Mouse (Mus musculus): Measurements from ENCODE around the gene Foxs1. TPM values are rescaled to one million over a fixed set of nuclear protein-coding genes. Genes with fewer than 3 reads are reported as not detected.

Foxs1 gene
- total and polyA plus RNA-seq, 2 experiments from 2014 or later = 2.8 to 5.0 TPM

DNA sequence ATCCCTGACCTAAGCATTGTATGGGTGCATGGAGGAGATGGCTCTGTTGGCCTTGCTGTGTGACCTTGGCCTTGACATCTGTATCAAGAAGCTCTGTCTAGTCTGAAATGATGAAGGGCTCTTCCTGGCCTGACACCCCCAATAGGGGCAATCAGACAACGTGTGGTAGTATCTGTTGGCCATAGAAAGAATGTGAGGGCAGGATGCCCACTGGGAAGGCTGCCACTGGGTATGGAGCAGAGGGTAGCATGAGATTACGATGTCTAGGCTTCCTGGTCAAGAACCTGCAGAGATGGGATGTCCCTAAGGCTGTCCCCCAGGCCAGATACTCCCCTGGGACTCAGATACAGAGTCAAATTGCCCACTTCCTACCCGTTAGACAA lies 4.0 kb downstream of the Foxs1 start:
- no peaks in the 10 kb centered on the region for H3K9me3 ChIP-seq (ENCODE audit: low read length)
- H3K36me3 ChIP-seq (ENCODE audit: insufficient read depth, low read length) = no peaks in the 10 kb centered on the region
- 56% methylated on average over 3 of the region's 3 CpGs for WGBS
- no peak overlapping the region for H3K4me2 ChIP-seq (ENCODE audit: low read depth, low read length)
- no peak for DNase-seq (ENCODE audit: low spot score)
- ATAC-seq = no peak
- no peak for TF ChIP-seq CTCF (IDR thresholded peaks at IDR 0.05; ENCODE audit: low read depth)
- no peaks in the 10 kb centered on the region for H3K4me1 ChIP-seq (ENCODE audit: insufficient read depth, low read length)
- H3K4me3 ChIP-seq (ENCODE audit: low read length) = no peak overlapping the region
- no peak overlapping the region for H3K9ac ChIP-seq (replicated peaks; ENCODE audit: low read length)
- H3K27me3 ChIP-seq (ENCODE audit: insufficient read depth, low read length) = no peaks in the 10 kb centered on the region
- H3K27ac ChIP-seq = no peak overlapping the region

DNA sequence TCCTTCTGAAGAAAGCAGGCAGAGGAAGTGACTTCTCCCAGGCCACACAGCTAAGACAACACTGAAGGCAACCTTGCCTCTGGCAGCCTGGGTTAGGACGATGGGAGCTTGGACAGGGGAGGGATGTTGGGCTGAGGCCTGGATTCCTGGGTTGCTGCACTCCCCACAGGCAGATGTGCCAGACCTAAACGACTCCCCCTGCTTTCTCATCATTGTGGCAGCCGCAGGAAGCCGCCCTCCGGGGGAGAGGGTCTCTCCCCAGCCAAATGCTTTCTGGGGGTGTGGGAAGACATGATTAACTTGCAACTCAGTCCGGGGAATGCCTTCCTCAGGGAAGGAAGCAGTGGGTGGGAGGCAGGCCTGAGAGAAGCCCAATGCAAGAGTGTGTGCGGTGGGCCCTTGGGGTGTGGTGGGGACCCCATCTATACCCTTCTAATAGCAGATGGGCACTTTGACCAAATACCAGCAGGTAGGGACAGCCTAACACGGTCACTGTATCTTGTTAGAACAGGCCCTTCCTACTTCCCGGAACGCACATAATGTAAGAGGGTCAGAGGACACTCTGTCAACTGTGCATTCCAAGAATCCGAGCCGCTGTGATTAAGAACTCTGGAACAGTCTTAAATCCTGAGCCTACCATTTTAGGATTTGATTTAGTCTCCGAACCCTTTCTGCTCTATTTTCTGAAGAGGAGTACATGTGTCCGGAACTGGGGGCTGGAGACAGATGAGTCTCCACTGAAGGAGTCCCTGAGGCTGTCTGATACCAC lies 4.6 kb downstream of the Foxs1 start:
- no peaks in the 10 kb centered on the region for H3K27me3 ChIP-seq (ENCODE audit: insufficient read depth, low read length)
- ATAC-seq (no peak), DNase-seq (ENCODE audit: low spot score) (no peak)
- H3K9ac ChIP-seq (replicated peaks; ENCODE audit: low read length) = no peak overlapping the region
- no peaks in the 10 kb centered on the region for H3K4me1 ChIP-seq (ENCODE audit: insufficient read depth, low read length)
- no peak overlapping the region for H3K4me2 ChIP-seq (ENCODE audit: low read depth, low read length)
- H3K4me3 ChIP-seq (ENCODE audit: low read length) = no peak overlapping the region
- no peaks in the 10 kb centered on the region for H3K9me3 ChIP-seq (ENCODE audit: low read length)
- no peak overlapping the region for H3K27ac ChIP-seq
- TF ChIP-seq CTCF (IDR thresholded peaks at IDR 0.05; ENCODE audit: low read depth) = no peak
- H3K36me3 ChIP-seq (ENCODE audit: insufficient read depth, low read length) = no peaks in the 10 kb centered on the region
- WGBS = 57% methylated on average over 14 of the region's 14 CpGs

DNA sequence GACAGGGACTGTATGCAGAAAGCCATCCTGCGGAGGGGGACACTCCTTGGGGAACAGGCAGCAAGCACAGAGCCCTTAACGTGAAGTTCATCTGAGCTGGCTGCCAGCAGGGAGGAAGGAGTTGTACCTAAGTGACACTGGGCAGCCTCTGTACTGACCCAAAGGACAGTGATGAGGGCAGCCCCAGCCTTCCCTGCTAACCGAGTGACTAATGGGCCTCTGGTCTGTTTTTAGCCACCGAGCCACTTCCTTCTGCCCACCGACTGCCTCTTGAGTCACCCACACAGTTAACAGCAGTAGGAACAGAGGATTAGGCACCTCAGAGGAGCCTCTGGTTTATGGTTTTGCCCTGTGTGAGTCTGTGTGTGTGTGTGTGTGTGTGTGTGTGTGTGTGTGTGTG lies 5.6 kb downstream of the Foxs1 start:
- no peak for ATAC-seq
- DNase-seq (ENCODE audit: low spot score) = no peak
- 71% methylated on average over 5 of the region's 5 CpGs for WGBS
- no peak overlapping the region for H3K4me3 ChIP-seq (ENCODE audit: low read length)
- TF ChIP-seq CTCF (IDR thresholded peaks at IDR 0.05; ENCODE audit: low read depth) = no peak
- H3K27me3 ChIP-seq (ENCODE audit: insufficient read depth, low read length) = no peaks in the 10 kb centered on the region
- H3K4me1 ChIP-seq (ENCODE audit: insufficient read depth, low read length) = no peaks in the 10 kb centered on the region
- H3K9me3 ChIP-seq (ENCODE audit: low read length) = no peaks in the 10 kb centered on the region
- no peak overlapping the region for H3K27ac ChIP-seq
- H3K4me2 ChIP-seq (ENCODE audit: low read depth, low read length) = no peak overlapping the region
- no peaks in the 10 kb centered on the region for H3K36me3 ChIP-seq (ENCODE audit: insufficient read depth, low read length)
- no peak overlapping the region for H3K9ac ChIP-seq (replicated peaks; ENCODE audit: low read length)

DNA sequence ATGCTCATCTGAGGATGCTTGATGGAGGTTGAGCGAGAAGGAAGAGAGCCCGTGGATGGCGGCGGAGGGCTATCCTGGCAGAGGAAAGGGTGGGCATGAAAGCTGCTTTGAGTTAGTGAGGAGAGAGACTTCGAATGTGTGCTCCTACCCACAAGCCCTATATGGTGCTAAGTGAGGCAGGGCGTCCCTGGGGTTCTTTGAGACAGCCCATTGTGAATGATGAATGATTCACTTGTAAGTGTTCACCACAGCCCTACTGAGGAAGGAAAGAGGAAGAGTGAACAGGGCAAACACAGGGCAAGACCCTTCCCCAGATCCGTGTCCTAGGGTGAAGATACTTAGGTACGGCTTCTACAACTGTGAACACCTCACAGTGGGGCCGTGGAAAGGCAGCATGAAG lies 6.1 kb downstream of the Foxs1 start:
- DNase-seq (ENCODE audit: low spot score) (no peak), ATAC-seq (no peak)
- no peak overlapping the region for H3K9ac ChIP-seq (replicated peaks; ENCODE audit: low read length)
- H3K27me3 ChIP-seq (ENCODE audit: insufficient read depth, low read length) = no peaks in the 10 kb centered on the region
- no peaks in the 10 kb centered on the region for H3K9me3 ChIP-seq (ENCODE audit: low read length)
- no peak overlapping the region for H3K27ac ChIP-seq
- H3K4me3 ChIP-seq (ENCODE audit: low read length) = no peak overlapping the region
- no peaks in the 10 kb centered on the region for H3K36me3 ChIP-seq (ENCODE audit: insufficient read depth, low read length)
- WGBS = 67% methylated on average over 9 of the region's 9 CpGs
- H3K4me1 ChIP-seq (ENCODE audit: insufficient read depth, low read length) = no peaks in the 10 kb centered on the region
- H3K4me2 ChIP-seq (ENCODE audit: low read depth, low read length) = no peak overlapping the region
- no peak for TF ChIP-seq CTCF (IDR thresholded peaks at IDR 0.05; ENCODE audit: low read depth)

DNA sequence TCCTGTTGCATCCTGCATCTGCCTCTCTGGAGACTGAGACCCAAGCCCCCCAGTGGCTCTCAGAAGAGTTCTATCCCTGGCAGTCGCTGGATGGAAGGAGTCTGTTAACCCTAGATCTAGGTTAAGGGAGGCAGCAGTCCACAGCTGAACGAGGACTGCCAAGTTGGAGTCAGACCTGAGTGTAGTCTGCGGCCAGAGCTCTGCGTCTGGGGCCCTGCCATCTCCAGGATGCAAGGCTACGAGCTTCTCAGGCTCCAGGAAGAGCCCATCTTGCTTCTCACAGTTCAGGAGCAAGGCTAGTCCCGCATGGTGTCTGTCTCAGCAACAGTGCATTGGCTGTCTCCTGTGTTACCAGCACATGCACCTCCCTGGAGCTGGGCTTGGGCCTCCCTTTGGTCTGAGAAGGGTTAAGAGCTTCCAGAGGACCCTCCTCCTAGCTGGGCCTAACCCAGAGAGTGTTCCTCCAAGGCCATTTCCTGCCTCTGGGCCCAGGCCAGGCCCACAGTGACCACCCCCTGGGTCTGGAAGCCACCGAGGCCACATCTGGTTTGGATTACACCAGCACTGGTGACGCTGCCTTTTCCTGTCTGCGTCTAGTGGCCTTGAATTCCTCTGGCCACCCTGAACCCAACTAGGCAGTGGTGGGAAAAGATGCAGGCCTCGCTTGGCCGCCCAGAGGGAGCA lies 7.7 kb downstream of the Foxs1 start:
- Histone ChIP-seq H3K4me2 (ENCODE audit: low read depth, low read length) (no peak overlapping the region), H3K27ac (no peak overlapping the region), H3K9me3 (ENCODE audit: low read length) (no peaks in the 10 kb centered on the region), H3K9ac (replicated peaks; ENCODE audit: low read length) (no peak overlapping the region), H3K36me3 (ENCODE audit: insufficient read depth, low read length) (no peaks in the 10 kb centered on the region), H3K27me3 (ENCODE audit: insufficient read depth, low read length) (no peaks in the 10 kb centered on the region), H3K4me1 (ENCODE audit: insufficient read depth, low read length) (no peaks in the 10 kb centered on the region), H3K4me3 (ENCODE audit: low read length) (no peak overlapping the region)
- ATAC-seq (no peak), DNase-seq (ENCODE audit: low spot score) (no peak)
- no peak for TF ChIP-seq CTCF (IDR thresholded peaks at IDR 0.05; ENCODE audit: low read depth)
- WGBS = 74% methylated on average over 11 of the region's 11 CpGs

DNA sequence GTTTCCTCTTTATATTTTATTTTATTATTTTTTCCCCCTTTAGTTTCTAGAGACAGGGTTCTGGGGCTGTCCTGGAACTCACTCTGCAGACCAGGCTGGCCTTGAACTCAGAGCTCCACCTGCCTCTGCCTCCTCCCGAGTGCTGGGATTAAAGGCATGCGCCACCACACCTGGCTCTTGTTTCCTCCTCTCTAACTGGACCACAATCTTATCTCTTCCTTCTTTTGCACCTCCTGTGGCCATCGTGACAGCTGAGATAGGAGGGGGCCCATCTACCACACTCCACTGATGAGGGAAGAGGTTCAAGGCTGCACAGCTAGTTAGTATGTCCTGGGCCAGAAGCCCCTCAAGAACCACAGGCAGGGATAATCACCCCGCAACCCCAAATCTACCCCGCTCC lies 8.5 kb downstream of the Foxs1 start:
- DNase-seq (ENCODE audit: low spot score) (no peak), ATAC-seq (no peak)
- 95% methylated on average over 5 of the region's 5 CpGs for WGBS

DNA sequence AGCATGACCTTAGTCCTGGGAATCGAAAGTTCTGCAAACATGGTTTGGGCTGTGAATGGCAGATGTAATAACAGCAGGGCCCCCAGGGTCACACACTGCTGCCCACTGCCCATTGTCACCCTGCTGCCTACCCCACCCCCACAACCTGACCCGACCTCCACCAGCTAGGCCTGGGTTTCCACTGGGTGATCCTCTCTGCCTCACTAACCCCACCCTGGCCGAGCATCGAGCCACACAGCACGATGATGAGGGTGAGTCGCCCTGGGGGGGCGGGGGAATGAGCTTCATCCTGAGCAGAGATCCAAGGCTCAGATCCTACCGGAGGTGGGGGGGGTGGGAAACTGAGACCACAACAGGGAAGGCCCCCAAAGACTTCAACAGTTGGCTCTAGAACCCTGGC lies 8.9 kb downstream of the Foxs1 start:
- no peak overlapping the region for H3K4me2 ChIP-seq (ENCODE audit: low read depth, low read length)
- DNase-seq (ENCODE audit: low spot score) (no peak), ATAC-seq (no peak)
- H3K36me3 ChIP-seq (ENCODE audit: insufficient read depth, low read length) = no peaks in the 10 kb centered on the region
- H3K4me1 ChIP-seq (ENCODE audit: insufficient read depth, low read length) = no peaks in the 10 kb centered on the region
- H3K27me3 ChIP-seq (ENCODE audit: insufficient read depth, low read length) = no peaks in the 10 kb centered on the region
- no peaks in the 10 kb centered on the region for H3K9me3 ChIP-seq (ENCODE audit: low read length)
- WGBS = 47% methylated on average over 8 of the region's 8 CpGs
- H3K9ac ChIP-seq (replicated peaks; ENCODE audit: low read length) = no peak overlapping the region
- H3K27ac ChIP-seq = no peak overlapping the region
- H3K4me3 ChIP-seq (ENCODE audit: low read length) = no peak overlapping the region
- no peak for TF ChIP-seq CTCF (IDR thresholded peaks at IDR 0.05; ENCODE audit: low read depth)

More for the DNA sequence above, 8.5 kb downstream of the Foxs1 start:
- Histone ChIP-seq H3K36me3 (ENCODE audit: insufficient read depth, low read length) (no peaks in the 10 kb centered on the region), H3K4me3 (ENCODE audit: low read length) (no peak overlapping the region), H3K9me3 (ENCODE audit: low read length) (no peaks in the 10 kb centered on the region), H3K4me2 (ENCODE audit: low read depth, low read length) (no peak overlapping the region), H3K9ac (replicated peaks; ENCODE audit: low read length) (no peak overlapping the region), H3K27me3 (ENCODE audit: insufficient read depth, low read length) (no peaks in the 10 kb centered on the region), H3K4me1 (ENCODE audit: insufficient read depth, low read length) (no peaks in the 10 kb centered on the region), H3K27ac (no peak overlapping the region)
- no peak for TF ChIP-seq CTCF (IDR thresholded peaks at IDR 0.05; ENCODE audit: low read depth)
